Mouse (Mus musculus) gastrocnemius, postnatal 36 days (tissue): ENCODE results near the gene Samd1. TPM values are rescaled to one million over a fixed set of nuclear protein-coding genes. Genes with fewer than 3 reads are reported as not detected.

Experiments
- DNase-seq, 2 experiments: peaks; one replicate each; pipeline ENCODE4 v3.0.0; 2022
- intact Hi-C: fragments of 180-260 bp; cut with DNase I; formaldehyde crosslinking; loops from one replicate; pipeline ENCODE4 v1.15.1; 2025
- total RNA-seq, 2 experiments: library from RNA; stranded (reverse); gene quantifications; 2 replicates each; pipeline ENCODE4 v1.2.3; 2021

Gene Samd1
- total RNA-seq, 2 experiments from 2014 or later, result 13.0 TPM

DNA sequence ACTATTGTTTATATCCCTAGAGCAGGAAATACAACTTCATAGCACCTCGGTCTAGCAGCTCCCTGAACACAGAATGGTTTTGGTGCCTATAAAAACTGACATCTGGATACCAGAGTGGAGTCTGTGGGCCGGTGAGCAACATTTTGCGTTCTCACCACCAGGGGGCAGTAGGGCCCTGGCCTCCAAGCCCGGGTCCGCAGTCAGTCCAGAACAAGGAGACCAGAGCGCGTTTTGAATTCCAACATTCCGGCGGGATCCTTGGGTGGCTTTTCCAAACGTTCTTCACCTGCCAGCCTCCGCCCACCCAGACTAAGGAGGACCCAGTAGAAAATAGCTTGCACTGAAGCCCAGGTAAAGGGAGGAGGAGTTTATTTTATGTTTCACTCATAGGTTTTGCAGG, 12.4 kb downstream of the Samd1 start:
- intact Hi-C loops, result no loop called here
- peak; percentile 80 to 83 for DNase-seq

DNA sequence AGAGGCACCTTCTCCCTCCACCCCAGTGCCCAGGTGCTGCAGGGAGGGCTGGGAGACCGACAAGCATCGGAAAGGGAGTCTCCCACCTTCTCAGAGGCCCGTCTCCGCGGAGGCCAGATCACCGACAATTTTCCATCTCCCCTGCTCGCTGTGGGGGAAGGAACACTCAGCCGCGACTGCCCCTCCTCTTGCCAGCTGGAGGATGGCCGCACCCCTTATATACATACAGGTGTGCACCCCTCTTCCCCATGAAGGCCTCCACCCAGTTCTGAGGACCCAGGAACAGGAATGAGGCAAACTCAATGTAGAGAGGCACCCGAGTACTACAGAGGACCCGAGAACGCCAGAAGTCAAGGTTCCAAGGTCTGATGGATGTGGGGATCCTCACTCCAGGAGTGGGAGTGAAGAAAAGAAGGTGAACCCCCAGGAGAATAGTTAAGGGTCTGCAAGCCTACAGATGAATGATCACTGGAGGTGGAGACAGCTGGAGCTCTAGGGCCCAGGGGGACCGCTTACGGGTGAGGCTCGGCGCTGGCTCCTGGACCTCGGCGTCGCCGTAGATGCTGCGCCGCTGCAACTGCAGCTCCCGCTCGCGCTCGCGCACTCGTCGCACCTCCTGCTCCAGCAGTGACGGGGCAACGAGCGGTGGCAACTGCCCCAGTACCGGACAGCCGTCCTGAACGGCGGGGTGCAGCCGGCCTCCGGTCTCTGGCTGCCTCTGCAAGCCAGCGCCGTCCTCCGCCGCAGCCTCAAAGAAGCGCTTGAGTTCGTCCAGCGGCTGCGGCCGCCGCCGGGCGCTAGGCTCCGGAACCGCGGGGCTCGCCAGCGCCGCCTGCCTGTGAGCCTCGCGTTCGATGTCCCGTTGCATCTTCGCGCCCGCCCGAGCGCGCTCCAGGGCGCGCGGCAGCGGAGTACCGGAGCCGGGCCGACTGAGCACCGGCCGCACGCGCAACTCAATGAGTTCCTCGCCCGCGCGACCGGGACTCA, 13.4 kb downstream of the Samd1 start:
- intact Hi-C loops, result no loop called here

DNA sequence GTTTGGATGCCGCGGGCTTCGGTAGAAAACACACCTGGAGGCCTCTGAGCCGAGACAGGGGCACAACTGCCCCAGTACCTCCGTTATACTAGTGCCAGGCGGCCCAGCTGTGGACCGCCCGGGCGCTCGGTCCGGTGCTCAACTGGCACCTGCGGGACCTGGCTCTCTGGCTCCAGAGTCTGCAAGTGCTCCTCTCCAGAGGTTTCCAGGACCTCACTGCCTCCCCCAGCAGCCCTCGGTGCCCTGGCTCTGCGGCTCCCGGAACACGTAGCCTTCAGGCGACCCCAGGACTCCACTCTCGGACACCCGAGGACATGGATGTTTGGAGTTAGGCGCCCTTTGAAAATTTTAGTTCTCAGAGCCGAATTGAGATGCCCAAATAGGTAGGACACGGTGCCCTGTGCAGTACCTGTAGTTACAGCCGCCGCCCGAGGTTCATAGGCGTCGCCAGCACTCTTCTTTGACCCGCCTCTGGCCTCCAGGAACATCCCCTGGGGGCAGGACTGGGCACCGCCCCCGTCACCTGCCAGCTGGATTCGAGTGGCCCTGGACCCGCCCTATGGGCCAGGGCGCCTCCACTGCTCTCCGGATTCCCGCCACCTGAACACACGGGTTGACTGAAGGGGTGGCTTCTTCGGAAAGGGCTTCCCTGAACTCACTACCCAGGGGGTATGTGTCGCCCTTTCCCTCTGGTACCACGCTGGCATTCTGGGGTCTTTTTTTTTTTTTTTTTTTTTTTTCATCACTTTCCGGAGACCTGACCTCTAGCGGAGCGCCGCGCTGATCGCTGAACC, 14.4 kb downstream of the Samd1 start, which contains the start of gene 2210011C24Rik:
2210011C24Rik (minus strand) TSS at position 467 of the 794 bp plus-strand sequence.
- intact Hi-C loops, result no loop called here
- DNase-seq, result no peak

More for the DNA sequence above, 13.4 kb downstream of the Samd1 start:
- peak; percentile 74 to 76 for DNase-seq

DNA sequence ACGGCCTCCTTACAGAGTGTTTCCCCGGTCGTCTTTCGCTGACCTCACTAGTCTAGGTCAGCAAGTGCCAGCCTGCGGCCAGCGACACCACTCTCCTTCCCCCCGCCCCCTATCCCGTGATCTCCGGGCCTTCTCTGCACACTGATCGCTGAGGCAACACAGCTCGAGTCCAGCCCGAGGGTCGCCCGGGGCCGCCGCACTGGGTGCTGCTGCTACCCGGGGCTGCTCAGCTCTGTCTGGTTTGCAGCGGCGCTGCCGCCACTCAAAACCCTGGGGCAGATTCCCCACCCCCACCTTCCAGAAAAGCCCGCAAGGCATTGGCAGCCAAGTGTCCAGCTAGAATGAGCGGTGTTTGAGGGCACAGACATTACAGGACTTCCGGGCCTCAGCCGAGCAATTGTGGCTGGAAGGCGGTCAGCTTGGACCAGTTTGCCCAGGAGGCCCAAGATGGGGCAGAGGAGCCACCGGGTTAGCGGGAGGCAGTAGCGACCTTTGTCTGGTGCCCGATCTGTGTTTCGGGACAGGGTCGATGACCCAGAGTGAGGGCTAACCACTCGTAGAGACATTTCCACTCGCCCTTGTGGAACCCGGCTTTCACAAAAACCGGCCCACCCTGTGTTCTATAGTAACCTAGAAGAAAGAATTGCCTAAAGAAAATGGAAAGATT, 15.2 kb downstream of the Samd1 start:
- DNase-seq, result no peak
- intact Hi-C loops, result no loop called here

DNA sequence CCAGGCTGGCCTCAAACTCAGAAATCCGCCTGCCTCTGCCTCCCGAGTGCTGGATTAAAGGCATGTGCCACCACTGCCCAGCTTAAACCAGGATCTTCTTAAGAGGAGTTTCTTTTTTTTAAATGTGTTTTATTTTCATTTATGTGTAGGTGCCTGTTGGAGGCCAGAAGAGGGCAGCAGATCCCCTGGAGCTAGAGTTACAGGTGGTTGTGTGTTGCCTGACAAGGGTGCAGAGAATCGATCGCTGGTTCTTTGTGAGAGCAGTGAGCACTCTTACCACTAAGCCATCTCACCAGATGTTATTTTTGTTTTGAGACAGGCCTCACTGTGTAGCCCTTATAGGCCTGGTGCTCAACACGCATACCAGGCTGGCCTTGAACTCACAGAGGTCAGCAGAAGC, 18.4 kb downstream of the Samd1 start:
- DNase-seq, result no peak
- intact Hi-C loops, result no loop called here

DNA sequence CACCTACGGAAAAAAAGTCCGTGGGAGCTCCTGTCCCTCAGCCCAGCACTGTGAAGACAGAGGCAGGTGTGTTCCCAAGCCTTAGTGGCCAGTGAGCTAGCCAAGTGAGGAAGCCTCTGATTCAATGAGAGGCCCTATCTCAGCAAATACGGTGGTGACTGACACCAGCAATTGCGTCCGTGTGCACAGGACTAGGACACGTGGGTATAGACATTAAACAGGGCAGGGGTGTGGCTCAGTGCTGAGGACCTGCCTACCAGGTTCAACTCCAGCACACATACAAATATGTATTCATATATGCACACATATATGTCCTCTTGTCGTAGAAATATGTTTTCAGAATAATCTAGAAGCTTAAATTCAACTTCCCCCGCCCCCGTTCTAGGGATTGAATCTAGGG, 22.3 kb downstream of the Samd1 start:
- DNase-seq, result no peak
- intact Hi-C loops, result no loop called here

DNA sequence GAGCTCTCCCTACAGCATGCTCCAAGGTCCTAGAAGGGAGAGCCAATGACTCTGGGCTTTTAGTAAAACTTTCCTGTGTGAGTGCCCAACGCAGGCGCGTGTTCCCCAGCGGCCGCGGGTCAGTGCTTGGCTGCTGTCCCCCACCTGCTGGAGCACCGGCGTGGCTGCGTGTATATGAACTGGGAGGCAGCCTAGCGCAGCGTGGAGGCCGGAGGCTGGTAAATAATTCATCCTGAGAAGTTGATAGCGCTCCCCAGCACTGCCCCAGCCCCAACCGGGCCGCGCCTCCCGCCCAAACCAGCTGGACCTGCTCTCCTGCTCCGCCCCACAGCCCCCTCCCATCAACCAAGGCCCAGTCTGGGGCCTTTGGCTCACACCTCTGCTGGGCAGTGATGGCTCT, 23.6 kb downstream of the Samd1 start, which contains the start of gene Palm3:
Palm3 (plus strand) TSS at position 376 of the 400 bp plus-strand sequence.
- intact Hi-C loops, result no loop called here
- DNase-seq, result no peak

DNA sequence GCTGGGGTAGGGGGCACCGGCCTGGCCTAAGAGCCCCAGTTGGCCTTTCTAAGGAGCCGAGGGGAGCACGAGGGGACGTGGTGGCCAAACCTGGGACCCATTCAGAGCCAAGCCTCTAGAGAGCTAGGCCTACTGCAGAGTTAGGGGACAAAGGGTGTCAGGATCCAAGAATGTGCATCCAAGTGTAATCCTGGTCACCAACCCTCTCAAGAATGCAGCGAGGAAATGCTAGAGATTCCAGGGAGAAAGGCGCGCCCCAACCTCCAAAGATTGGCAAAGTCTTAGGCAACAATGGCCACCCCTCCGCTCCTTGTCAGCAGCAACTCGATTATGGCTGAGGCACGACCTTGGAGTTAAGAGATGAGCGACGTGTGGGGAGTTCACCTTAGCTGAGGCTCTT, 24.1 kb downstream of the Samd1 start:
- DNase-seq, result no peak
- intact Hi-C loops, result no loop called here

DNA sequence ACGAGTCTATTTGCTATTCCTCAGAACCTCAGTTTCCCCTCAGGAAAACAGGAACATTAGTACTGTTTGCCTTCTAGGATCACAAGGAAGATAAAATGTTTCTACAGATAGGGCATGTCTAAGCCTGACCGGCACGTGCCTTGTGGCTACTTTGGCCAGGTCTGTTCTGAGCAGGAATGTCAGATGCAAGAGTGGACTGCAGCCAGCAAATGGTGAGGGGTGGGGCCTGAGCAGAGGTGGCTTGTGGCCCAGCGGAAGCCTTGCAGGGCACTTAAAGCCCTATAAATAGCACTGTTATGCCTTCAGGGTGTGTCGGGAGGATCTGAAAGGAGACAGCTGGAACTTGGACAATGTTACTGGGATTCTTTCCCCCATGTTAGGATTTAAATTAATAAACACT, 25.6 kb downstream of the Samd1 start:
- intact Hi-C loops, result no loop called here
- peak; percentile 51 to 59 for DNase-seq

DNA sequence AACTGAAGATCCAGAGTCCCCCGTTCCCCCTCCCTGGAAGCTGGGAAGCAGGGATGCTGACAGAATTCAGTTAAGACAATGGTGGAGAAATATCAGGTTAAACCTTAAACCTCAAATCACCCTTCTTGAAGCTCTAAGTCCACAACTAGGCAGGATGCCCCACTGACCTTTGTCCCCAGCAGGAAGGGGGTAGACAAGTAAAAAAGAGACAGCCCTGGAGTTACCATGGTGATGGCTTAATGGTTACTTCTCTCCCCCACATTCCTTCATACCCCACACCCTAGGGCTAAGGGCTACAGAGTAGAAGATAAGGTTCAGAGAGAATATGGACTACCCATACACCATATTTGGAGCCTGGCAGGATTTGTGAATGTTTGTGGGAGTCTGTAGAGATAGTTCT, 26.2 kb downstream of the Samd1 start:
- no peak for DNase-seq
- intact Hi-C loops, result no loop called here

DNA sequence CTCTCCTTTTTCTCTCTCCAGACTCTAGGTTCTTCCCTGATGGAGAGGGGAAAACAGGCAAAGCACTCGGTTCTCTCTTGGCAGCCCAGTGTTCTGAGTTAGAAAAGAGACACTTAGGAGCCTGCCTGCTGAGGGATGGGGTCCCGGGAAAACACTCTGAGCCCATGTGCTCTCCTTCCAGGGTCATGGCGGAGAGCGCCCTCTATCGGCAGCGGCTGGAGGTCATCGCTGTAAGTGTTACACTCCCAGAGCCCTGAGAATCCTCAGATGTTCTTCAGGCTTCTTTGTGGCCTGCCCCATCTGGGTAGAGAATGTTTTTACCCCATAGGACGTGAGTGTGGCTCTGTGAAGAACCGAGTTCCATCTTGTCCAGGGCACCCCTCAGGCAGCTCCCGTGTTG, 26.7 kb downstream of the Samd1 start:
- peak in 1 of 2 experiments; percentile 54 for DNase-seq
- intact Hi-C loops, result no loop called here

DNA sequence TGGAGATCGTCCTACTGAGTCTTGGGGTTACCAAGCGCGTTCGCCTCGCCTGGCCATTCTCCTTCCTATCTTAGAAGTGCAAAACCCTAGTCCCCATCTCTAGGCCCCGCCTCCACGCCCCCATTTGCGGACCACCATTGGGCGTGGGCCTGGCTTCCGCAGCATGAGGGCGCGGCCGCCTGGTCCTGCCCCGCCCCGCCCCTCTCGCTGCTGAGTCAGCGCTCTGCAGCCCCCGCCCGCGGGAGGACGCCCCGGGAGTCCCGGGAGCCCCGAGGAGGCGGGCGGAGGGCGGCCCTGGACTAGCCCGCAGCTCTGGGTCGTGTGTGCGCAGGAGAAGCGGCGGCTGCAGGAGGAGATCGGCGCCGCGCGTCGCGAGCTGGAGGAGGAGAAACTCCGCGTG, 28.4 kb downstream of the Samd1 start:
- DNase-seq, result no peak
- intact Hi-C loops, result no loop called here

DNA sequence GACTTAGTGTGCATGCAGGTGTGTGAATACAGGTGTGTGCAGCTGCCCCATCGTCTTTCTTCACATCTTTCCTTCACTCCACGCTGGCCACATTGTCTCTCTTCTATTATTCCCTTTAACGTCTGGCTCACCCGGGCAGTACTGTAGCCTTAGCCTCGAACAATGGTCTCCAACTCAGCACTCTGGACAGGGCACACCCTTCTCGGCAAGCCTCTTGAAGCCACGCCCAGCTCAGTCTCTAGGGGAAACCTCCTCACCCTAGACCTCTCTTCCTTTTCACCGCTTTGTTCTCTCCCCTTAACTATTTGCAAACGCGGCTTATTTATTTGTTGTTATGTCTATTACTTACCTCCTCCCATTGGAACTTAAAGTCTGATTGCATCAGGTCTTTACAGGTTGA, 30.0 kb downstream of the Samd1 start:
- DNase-seq, result no peak
- intact Hi-C loops, result no loop called here

DNA sequence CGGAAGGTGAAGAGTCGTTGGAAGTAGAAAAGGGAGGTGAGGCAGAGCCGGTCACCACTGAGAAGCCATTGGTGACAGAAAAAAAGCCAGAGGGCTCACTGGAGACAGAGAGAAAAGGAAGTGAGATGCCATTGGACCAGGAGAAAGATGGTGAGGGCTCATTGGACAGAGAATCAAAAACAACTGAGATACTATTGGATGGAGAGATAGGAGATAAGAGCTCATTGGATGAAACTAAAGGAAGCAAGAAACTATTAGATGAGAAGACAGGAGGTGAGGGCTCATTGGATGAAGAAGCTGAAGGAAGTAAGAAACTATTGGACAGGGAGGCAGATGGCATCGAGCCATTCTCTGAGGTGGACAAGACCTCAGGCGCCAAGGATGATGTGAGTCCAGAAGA, 31.8 kb downstream of the Samd1 start:
- DNase-seq, result no peak
- intact Hi-C loops, result loop anchor here (2.0 kb wide), 1 partner anchor 22 kb away; no protein-coding TSS in a partner anchor

DNA sequence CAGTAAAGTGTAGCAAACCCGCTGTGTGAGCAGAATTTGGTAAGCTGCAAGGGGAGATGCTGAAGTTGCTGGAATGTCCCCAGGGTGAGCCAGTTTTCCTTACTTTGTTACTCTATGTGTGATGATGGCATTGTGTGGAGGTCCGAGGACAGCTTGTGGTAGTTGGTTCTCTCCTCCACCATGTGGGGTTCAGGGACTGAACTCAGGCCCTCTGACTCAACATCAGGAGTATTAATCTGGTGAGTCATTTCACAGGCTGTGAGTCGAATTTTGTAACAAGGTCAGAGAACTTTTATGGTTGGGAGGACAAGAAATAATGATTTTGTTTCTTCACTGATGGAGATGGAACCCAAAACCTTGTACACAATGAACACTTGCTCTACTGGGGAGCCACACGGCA, 35.3 kb downstream of the Samd1 start:
- DNase-seq, result no peak
- intact Hi-C loops, result no loop called here

DNA sequence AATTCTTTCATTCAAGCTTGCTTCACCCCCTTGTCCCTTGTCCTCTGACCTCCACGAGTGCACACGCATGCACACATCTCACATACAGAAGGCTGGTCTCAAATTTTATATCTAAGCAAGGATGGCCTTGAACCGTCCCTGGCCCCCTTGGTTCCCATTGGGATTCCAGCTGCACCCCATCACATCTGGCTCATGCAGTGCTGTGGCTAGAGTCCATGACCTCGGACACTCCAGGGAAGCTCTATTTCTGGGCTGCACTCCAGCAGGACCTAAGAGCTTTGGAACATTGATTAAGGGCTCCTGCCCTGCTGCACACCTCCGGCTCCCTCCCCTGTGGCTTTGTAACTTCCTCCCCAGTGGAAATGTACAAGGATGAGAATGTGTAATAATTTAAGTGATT, 40.5 kb downstream of the Samd1 start:
- intact Hi-C loops, result loop anchor here (2.0 to 5.0 kb wide), 2 partner anchors 173 to 319 kb away; no protein-coding TSS in a partner anchor
- no peak for DNase-seq

DNA sequence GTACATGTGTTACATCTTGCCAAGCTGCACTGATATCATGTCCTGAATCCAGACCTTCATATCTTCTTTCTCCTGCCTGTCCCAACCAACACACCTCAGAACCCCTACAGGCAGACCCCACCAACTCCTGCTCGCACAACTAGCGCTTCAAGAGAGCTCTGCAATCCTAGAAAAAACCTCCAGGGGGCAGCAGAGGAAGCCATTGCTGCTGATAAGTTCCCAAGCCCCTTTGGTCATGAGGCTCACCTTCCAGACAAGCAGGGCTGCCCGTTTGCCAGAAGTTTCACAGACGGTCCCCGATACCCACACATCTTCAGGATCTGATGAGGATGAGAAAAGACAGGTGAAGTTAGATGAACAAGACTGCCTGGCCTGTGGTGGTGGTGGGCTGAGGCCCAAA, 41.6 kb downstream of the Samd1 start:
- intact Hi-C loops, result loop anchor here (2.0 to 5.0 kb wide), 2 partner anchors 172 to 318 kb away; no protein-coding TSS in a partner anchor
- peak; percentile 39 to 51 for DNase-seq

DNA sequence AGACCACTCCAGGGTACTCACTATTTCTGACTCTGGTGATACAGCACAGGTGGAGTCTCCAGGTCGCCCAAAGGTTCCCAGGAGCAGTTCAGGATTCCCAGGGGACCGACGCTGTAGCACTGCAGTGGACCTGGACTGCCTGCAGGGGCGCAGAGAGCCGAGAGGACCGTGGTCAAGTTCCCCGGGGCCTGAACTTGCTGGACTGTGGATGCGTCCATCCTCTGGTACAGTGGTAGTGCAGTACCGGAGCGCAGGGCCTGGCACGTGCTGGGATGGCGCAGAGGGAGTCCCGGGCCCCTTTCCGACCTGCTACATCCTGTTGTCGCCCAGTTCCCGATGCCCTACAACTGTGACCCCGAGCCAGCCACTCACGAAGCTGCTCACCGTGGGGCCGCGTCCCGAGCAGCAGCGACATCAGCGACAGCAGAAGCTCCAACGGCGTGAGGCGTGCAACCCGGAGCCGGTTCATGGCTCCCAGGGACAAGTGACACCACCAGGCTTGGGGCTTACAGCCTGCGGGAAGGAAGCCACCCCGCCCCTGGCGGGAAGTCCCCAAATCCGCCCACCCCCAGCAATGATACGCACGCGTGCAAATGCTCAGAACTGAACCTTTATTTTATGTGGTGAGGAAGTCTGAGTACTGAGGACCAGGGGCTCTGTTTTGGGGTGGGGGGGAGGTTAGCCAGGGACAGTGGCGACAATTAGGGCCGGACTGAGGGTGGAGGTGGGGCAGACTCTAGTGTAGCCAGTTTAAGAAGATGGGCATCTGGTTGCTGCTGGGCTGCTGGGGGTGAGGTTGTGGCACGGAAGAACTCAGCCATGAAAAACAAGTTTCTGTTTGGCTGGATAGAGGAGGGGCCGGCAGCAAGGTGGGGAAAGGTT, 44.8 kb downstream of the Samd1 start, which contains the start of gene Il27ra:
Il27ra (minus strand) TSS at position 524 of the 882 bp plus-strand sequence.
- peak; percentile 60 to 64 for DNase-seq
- intact Hi-C loops, result loop anchor here (5.0 to 10.0 kb wide), 3 partner anchors 140 to 542 kb away; no protein-coding TSS in a partner anchor

DNA sequence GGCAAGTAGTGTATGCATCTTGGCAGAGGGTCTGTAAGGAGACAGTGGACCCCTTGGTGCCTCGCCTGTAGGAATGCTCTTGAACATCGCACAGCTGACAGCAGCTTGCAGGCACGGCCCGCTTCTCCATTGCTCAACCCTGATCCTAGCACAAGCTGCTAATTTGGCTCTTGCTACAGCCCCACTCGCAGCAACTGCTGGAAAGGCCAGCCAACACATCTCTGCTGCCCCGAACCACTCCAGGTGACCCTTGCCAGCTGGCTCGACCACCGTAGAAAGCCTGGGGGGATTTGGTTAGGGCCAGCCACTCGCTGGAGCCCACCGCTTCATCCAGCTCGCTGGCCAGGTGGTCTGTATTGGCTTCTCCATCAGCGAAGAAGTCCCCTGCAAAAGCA, 45.5 kb downstream of the Samd1 start:
- DNase-seq, result no peak
- intact Hi-C loops, result loop anchor here (5.0 to 10.0 kb wide), 3 partner anchors 139 to 542 kb away; no protein-coding TSS in a partner anchor
